Mouse (Mus musculus): ENCODE measurements at regions not wholly inside any gene's neighbourhood (a gene's known extent, or its start where the extent isn't known, plus 50 kb on each side); places are given as distances from the start of the nearest gene placed in this dataset.

- no peak for DNase-seq (ENCODE audit: low spot score)
Observed at GRCm38 (mm10) chr11:38224300-38224699, 988.5 kb upstream of the Tenm2 start.

- no peak for DNase-seq (ENCODE audit: low spot score)
Observed at GRCm38 (mm10) chr11:38203347-38203746, 967.6 kb upstream of the Tenm2 start.

GRCm38 (mm10) chr11:38201136-38201741 lies 965.5 kb upstream of the Tenm2 start:
- no peak for DNase-seq (ENCODE audit: low spot score)

GRCm38 (mm10) chr11:38193719-38194118 lies 958.0 kb upstream of the Tenm2 start:
- no peak for DNase-seq (ENCODE audit: low spot score)

- DNase-seq (ENCODE audit: low spot score), result no peak
Observed at GRCm38 (mm10) chr11:38191895-38192547, 956.3 kb upstream of the Tenm2 start.

- no peak for DNase-seq (ENCODE audit: low spot score)
Observed at GRCm38 (mm10) chr11:38191437-38191836, 955.7 kb upstream of the Tenm2 start.

GRCm38 (mm10) chr11:38170721-38171120 lies 935.0 kb upstream of the Tenm2 start:
- no peak for DNase-seq (ENCODE audit: low spot score)

- DNase-seq (ENCODE audit: low spot score), result no peak
Observed at GRCm38 (mm10) chr11:38158310-38158709, 922.5 kb upstream of the Tenm2 start.

GRCm38 (mm10) chr11:38156944-38157343 lies 921.2 kb upstream of the Tenm2 start:
- DNase-seq (ENCODE audit: low spot score), result no peak

- no peak for DNase-seq (ENCODE audit: low spot score)
Observed at GRCm38 (mm10) chr11:38155706-38156105, 919.9 kb upstream of the Tenm2 start.

GRCm38 (mm10) chr11:38143436-38143835 lies 907.7 kb upstream of the Tenm2 start:
- no peak for DNase-seq (ENCODE audit: low spot score)

GRCm38 (mm10) chr11:38128851-38129250 lies 893.1 kb upstream of the Tenm2 start:
- DNase-seq (ENCODE audit: low spot score), result no peak

- no peak for DNase-seq (ENCODE audit: low spot score)
Observed at GRCm38 (mm10) chr11:38123789-38124330, 888.1 kb upstream of the Tenm2 start.

- no peak for DNase-seq (ENCODE audit: low spot score)
Observed at GRCm38 (mm10) chr11:38122474-38122873, 886.7 kb upstream of the Tenm2 start.

- no peak for DNase-seq (ENCODE audit: low spot score)
Observed at GRCm38 (mm10) chr11:38121051-38121616, 885.4 kb upstream of the Tenm2 start.

GRCm38 (mm10) chr11:38117741-38118140 lies 882.0 kb upstream of the Tenm2 start:
- DNase-seq (ENCODE audit: low spot score), result no peak

- DNase-seq (ENCODE audit: low spot score), result no peak
Observed at GRCm38 (mm10) chr11:38092202-38092601, 856.4 kb upstream of the Tenm2 start.

- DNase-seq (ENCODE audit: low spot score), result no peak
Observed at GRCm38 (mm10) chr11:38075171-38075732, 839.5 kb upstream of the Tenm2 start.

- DNase-seq (ENCODE audit: low spot score), result no peak
Observed at GRCm38 (mm10) chr11:38069635-38070034, 833.9 kb upstream of the Tenm2 start.

- no peak for DNase-seq (ENCODE audit: low spot score)
Observed at GRCm38 (mm10) chr11:38067682-38068081, 831.9 kb upstream of the Tenm2 start.

GRCm38 (mm10) chr11:38066091-38066490 lies 830.3 kb upstream of the Tenm2 start:
- no peak for DNase-seq (ENCODE audit: low spot score)

- DNase-seq (ENCODE audit: low spot score), result no peak
Observed at GRCm38 (mm10) chr11:38060105-38060504, 824.3 kb upstream of the Tenm2 start.

- no peak for DNase-seq (ENCODE audit: low spot score)
Observed at GRCm38 (mm10) chr11:38058896-38059295, 823.1 kb upstream of the Tenm2 start.

Data from lung, postnatal 25 days (tissue).